12 mouse cellular contexts compared by ENCODE assay signal in the genomic region with DNA sequence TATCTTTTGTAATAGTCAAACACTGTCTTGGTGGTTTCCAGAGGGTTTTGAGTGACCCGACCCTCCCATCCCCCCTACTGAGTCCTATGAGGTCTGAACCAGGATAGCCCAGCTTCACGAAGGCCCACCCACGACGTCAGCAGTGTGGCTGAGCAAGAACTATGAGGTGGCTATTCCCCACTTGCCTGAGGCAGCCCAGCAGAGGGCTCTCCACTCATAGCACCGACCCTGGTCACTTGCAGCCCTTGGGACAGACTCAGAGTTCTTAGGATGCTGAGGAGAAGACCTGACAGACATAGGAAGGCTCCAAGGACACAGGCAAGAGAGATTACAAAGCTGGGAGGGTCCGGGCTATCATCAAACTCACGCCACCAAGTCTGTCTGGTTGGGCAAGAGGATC. TPM values are rescaled to one million over a fixed set of nuclear protein-coding genes. Genes with fewer than 3 reads are reported as not detected.
DNase-seq lines count a peak whose midpoint lies in the region; ATAC-seq and TF ChIP-seq lines count a peak whose summit lies in the region.
"Had no signal": no experiment of that assay in that cellular context is flagged by ENCODE, and none has a peak within 500 bp of the region (broad histone marks: within the 10 kb centered on the region; RNA-seq: fewer than 3 reads in every experiment).

No protein-coding gene starts in this region.

- peak; percentile 61 for TF ChIP-seq CTCF in liver, adult 2 months (IDR thresholded peaks at IDR 0.05; ENCODE audit: low read depth, low read length)
- peak; percentile 57 for TF ChIP-seq CTCF in midbrain, postnatal 0 days (IDR thresholded peaks at IDR 0.05)

- peaks cover 88% of the 10 kb centered on the region for H3K4me1 ChIP-seq in forebrain, embryonic 13.5 days
- peaks cover 64% of the 10 kb centered on the region for H3K4me1 ChIP-seq in forebrain, embryonic 10.5 days
- peaks cover 2% of the 10 kb centered on the region; the same call in 1 of the 2 replicates for H3K4me1 ChIP-seq in liver, adult 2 months (ENCODE audit: control insufficient read depth, insufficient read depth, low read length)
- H3K4me1 ChIP-seq in liver, embryonic 12.5 days: peaks cover 75% of the 10 kb centered on the region
- peaks cover 14% of the 10 kb centered on the region for H3K4me1 ChIP-seq in midbrain, postnatal 0 days (ENCODE audit: insufficient read depth, low read length)

- 0 out of 2 replicates have a peak overlapping the region, but pooled peaks have one; percentile 84 for H3K9ac ChIP-seq in forebrain, embryonic 13.5 days
- H3K9ac ChIP-seq in liver, adult 2 months (ENCODE audit: low read depth, low read length): no peak overlapping the region
- H3K9ac ChIP-seq in liver, embryonic 12.5 days: no peak overlapping the region
- H3K9ac ChIP-seq in midbrain, postnatal 0 days (replicated peaks; ENCODE audit: low read length, poor library complexity, severe bottlenecking): no peak overlapping the region
- H3K9ac ChIP-seq: stomach, embryonic 15.5 days had no signal

- H3K27me3 ChIP-seq in forebrain, embryonic 13.5 days: peaks cover 92% of the 10 kb centered on the region
- peaks cover 100% of the 10 kb centered on the region for H3K27me3 ChIP-seq in forebrain, embryonic 10.5 days (ENCODE audit: poor library complexity, severe bottlenecking)
- 0 out of 2 replicates have a peak, but pooled peaks cover 6% of the 10 kb centered on the region for H3K27me3 ChIP-seq in liver, adult 2 months (ENCODE audit: control insufficient read depth, insufficient read depth, low read length)
- peaks cover 84% of the 10 kb centered on the region for H3K27me3 ChIP-seq in liver, embryonic 12.5 days (replicated peaks)
- H3K27me3 ChIP-seq in midbrain, postnatal 0 days (ENCODE audit: insufficient read depth, low read length): no peaks in the 10 kb centered on the region

- H3K4me2 ChIP-seq in forebrain, embryonic 13.5 days: peak overlapping the region; percentile 81
- H3K4me2 ChIP-seq in liver, embryonic 12.5 days: no peak overlapping the region
- H3K4me2 ChIP-seq in midbrain, postnatal 0 days (ENCODE audit: low read depth, low read length, poor library complexity, severe bottlenecking): peak overlapping the region; percentile 72
- H3K4me2 ChIP-seq: stomach, embryonic 15.5 days had no signal

- H3K4me3 ChIP-seq in forebrain, embryonic 13.5 days: peak overlapping the region; percentile 9; the same call in 1 of the 2 replicates
- H3K4me3 ChIP-seq in forebrain, embryonic 10.5 days: no peak overlapping the region
- no peak overlapping the region for H3K4me3 ChIP-seq in liver, adult 2 months (ENCODE audit: insufficient read depth, low read depth, low read length)
- no peak overlapping the region for H3K4me3 ChIP-seq in liver, embryonic 12.5 days
- H3K4me3 ChIP-seq in midbrain, postnatal 0 days (ENCODE audit: low read depth, low read length): 0 out of 2 replicates have a peak overlapping the region, but pooled peaks have one; percentile 93
- H3K4me3 ChIP-seq: stomach, embryonic 15.5 days had no signal

- H3K9me3 ChIP-seq in forebrain, embryonic 13.5 days (replicated peaks): no peaks in the 10 kb centered on the region
- H3K9me3 ChIP-seq in forebrain, embryonic 10.5 days: no peaks in the 10 kb centered on the region
- no peaks in the 10 kb centered on the region for H3K9me3 ChIP-seq in liver, embryonic 12.5 days (replicated peaks)
- H3K9me3 ChIP-seq in midbrain, postnatal 0 days (ENCODE audit: low read length): no peaks in the 10 kb centered on the region
- H3K9me3 ChIP-seq: stomach, embryonic 15.5 days had no signal

- TF ChIP-seq POLR2A in liver, adult 2 months (IDR thresholded peaks at IDR 0.05; ENCODE audit: extremely low read depth, insufficient read depth, low read length): no peak

- WGBS in forebrain, embryonic 13.5 days: 45% methylated on average over 7 of the region's 7 CpGs
- 51% methylated on average over 7 of the region's 7 CpGs for WGBS in forebrain, embryonic 10.5 days
- 23% methylated on average over 7 of the region's 7 CpGs for WGBS in liver, adult 2 months
- WGBS in liver, embryonic 12.5 days (ENCODE audit: insufficient replicate concordance): 39% methylated on average over 7 of the region's 7 CpGs
- 41% methylated on average over 7 of the region's 7 CpGs for WGBS in midbrain, postnatal 0 days

- no peak for DNase-seq in forebrain, embryonic 10.5 days (ENCODE audit: extremely low spot score, low spot score)
- no peak for DNase-seq in liver, adult 2 months (ENCODE audit: extremely low read depth, low read depth, low spot score)
- DNase-seq in cerebellum, postnatal 25 days: peak; percentile 54 to 64
- DNase-seq in midbrain, postnatal 0 days (ENCODE audit: low spot score): no peak
- no peak for DNase-seq in gastrocnemius, postnatal 25 days
- DNase-seq in adrenal gland, postnatal 4 days (ENCODE audit: low spot score in 2 of 2): no peak
- DNase-seq: embryo, embryonic 11 days had no signal

- no peaks in the 10 kb centered on the region for H3K79me2 ChIP-seq in liver, adult 2 months (ENCODE audit: control insufficient read depth, insufficient read depth, low read length)

- no peak for ATAC-seq in forebrain, embryonic 13.5 days
- ATAC-seq in liver, embryonic 12.5 days: no peak
- ATAC-seq in midbrain, postnatal 0 days (ENCODE audit: low FRiP score): no peak

- H3K27ac ChIP-seq in forebrain, embryonic 13.5 days: no peak overlapping the region
- H3K27ac ChIP-seq in forebrain, embryonic 10.5 days: no peak overlapping the region
- no peak overlapping the region for H3K27ac ChIP-seq in liver, adult 2 months (replicated peaks; ENCODE audit: insufficient read depth, low read depth, low read length)
- H3K27ac ChIP-seq in liver, embryonic 12.5 days: no peak overlapping the region; the same call in 1 of the 2 replicates
- H3K27ac ChIP-seq in midbrain, postnatal 0 days (ENCODE audit: low read depth, low read length): no peak overlapping the region
- H3K27ac ChIP-seq: stomach, embryonic 15.5 days had no signal

- no peaks in the 10 kb centered on the region for H3K36me3 ChIP-seq in forebrain, embryonic 13.5 days (ENCODE audit: poor library complexity, severe bottlenecking)
- H3K36me3 ChIP-seq in forebrain, embryonic 10.5 days (replicated peaks): no peaks in the 10 kb centered on the region
- no peaks in the 10 kb centered on the region for H3K36me3 ChIP-seq in liver, adult 2 months (ENCODE audit: control insufficient read depth, insufficient read depth, low read length)
- H3K36me3 ChIP-seq in liver, embryonic 12.5 days: peaks cover 66% of the 10 kb centered on the region
- H3K36me3 ChIP-seq in midbrain, postnatal 0 days (ENCODE audit: insufficient read depth, low read length): no peaks in the 10 kb centered on the region
- H3K36me3 ChIP-seq: stomach, embryonic 15.5 days had no signal

RNA-seq across cellular contexts. Expression of a gene that starts 23.9 kb away (rescaled TPM):
- polyA plus RNA-seq in forebrain, embryonic 13.5 days (2015; fragmentation: Nextera tagmentation; extraction: Ambion mirVana): 12.4 and 13.9 TPM in 2 replicates
- 1.6 and 2.4 TPM in 2 replicates for polyA plus RNA-seq in forebrain, embryonic 10.5 days (2016; fragmentation: Nextera tagmentation; extraction: Ambion mirVana)
- 0.28 and 0.40 TPM in 2 replicates for total RNA-seq in liver, adult 2 months (2014; rRNA removed)
- polyA plus RNA-seq in liver, adult 2 months (2012; rRNA removed): 1.2 and 1.3 TPM in 2 replicates
- polyA plus RNA-seq in liver, embryonic 12.5 days (2016; fragmentation: Nextera tagmentation; extraction: Ambion mirVana): 7.7 and 8.0 TPM in 2 replicates
- total RNA-seq in midbrain, postnatal 0 days (2014; rRNA removed): 11.1 and 11.8 TPM in 2 replicates
- polyA plus RNA-seq in midbrain, postnatal 0 days (2015; fragmentation: Nextera tagmentation; extraction: Ambion mirVana): 13.3 and 15.9 TPM in 2 replicates
- total RNA-seq in gastrocnemius, postnatal 25 days (2021): 10 to 100 TPM; 19.0 to 27.8 TPM
- total RNA-seq in adrenal gland, postnatal 4 days (2021): 10 to 100 TPM; 11.3 to 12.0 TPM

RNA-seq across cellular contexts. Expression of a gene that starts 52.5 kb away (rescaled TPM):
- polyA plus RNA-seq in forebrain, embryonic 13.5 days (2015; fragmentation: Nextera tagmentation; extraction: Ambion mirVana): not detected in 2 replicates
- not detected in 2 replicates for polyA plus RNA-seq in forebrain, embryonic 10.5 days (2016; fragmentation: Nextera tagmentation; extraction: Ambion mirVana)
- total RNA-seq in liver, adult 2 months (2014; rRNA removed): not detected in 2 replicates
- polyA plus RNA-seq in liver, adult 2 months (2012; rRNA removed): not detected in 2 replicates
- not detected in 2 replicates for polyA plus RNA-seq in liver, embryonic 12.5 days (2016; fragmentation: Nextera tagmentation; extraction: Ambion mirVana)
- total RNA-seq in midbrain, postnatal 0 days (2014; rRNA removed): not detected in 2 replicates
- polyA plus RNA-seq in midbrain, postnatal 0 days (2015; fragmentation: Nextera tagmentation; extraction: Ambion mirVana): not detected in 2 replicates
- not detected for total RNA-seq in gastrocnemius, postnatal 25 days (2021)
- not detected for total RNA-seq in adrenal gland, postnatal 4 days (2021)
- total RNA-seq: left cerebral cortex, postnatal 14 days had no signal
- polyA plus RNA-seq: intestine, embryonic 14.5 days; stomach, embryonic 15.5 days had no signal

Comparison
In these comparisons a context has a peak if more than half of its experiments do, and no peak if none do; other contexts are left out.
1. H3K4me3 ChIP-seq: peak in forebrain, embryonic 13.5 days (single experiment) and midbrain, postnatal 0 days (single experiment); none in forebrain, embryonic 10.5 days (single experiment), liver, adult 2 months (single experiment) and liver, embryonic 12.5 days (single experiment).
2. DNase-seq: peak in cerebellum, postnatal 25 days (2 of 2); none in forebrain, embryonic 10.5 days (single experiment), liver, adult 2 months (single experiment), midbrain, postnatal 0 days (single experiment), gastrocnemius, postnatal 25 days (single experiment) and adrenal gland, postnatal 4 days (0 of 2).